7 mouse cellular contexts compared by ENCODE assay signal in the genomic region with DNA sequence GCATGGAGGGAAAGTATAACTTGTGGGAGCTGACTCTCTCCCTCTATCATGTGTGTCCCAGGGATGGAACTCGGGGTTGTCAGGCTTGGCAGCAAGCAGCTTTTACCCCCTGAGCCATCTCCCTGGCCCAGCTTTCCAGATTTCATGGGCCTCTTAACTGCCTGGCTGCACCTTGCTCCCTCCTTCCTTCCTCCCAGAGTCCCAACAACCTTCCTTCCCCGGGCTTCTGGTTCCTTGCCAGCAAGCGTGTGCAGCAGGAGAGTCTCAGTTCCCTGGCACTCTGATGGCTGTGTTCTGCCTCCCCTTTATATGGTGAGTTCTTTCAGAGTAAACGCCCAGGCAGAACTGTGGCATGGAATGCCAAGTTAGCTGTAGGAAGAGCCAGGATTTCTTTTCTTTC. TPM values are rescaled to one million over a fixed set of nuclear protein-coding genes. Genes with fewer than 3 reads are reported as not detected.
DNase-seq lines count a peak whose midpoint lies in the region; ATAC-seq and TF ChIP-seq lines count a peak whose summit lies in the region.

No protein-coding gene starts in this region.

- H3K4me1 ChIP-seq in midbrain, embryonic 11.5 days (ENCODE audit: control insufficient read depth, insufficient read depth, low read length) = no peaks in the 10 kb centered on the region
- H3K4me1 ChIP-seq in midbrain, embryonic 10.5 days = peaks cover 8% of the 10 kb centered on the region
- peaks cover 4% of the 10 kb centered on the region; the same call in 1 of the 2 replicates for H3K4me1 ChIP-seq in kidney, adult 2 months (ENCODE audit: control insufficient read depth, insufficient read depth, low read length)
- no peaks in the 10 kb centered on the region for H3K4me1 ChIP-seq in midbrain, embryonic 14.5 days (ENCODE audit: control insufficient read depth, insufficient read depth, low read length)

- H3K4me2 ChIP-seq in midbrain, embryonic 11.5 days = no peak overlapping the region
- no peak overlapping the region for H3K4me2 ChIP-seq in midbrain, embryonic 14.5 days (ENCODE audit: low read length)

- no peaks in the 10 kb centered on the region for H3K36me3 ChIP-seq in midbrain, embryonic 11.5 days (ENCODE audit: control insufficient read depth, insufficient read depth, low read length)
- no peaks in the 10 kb centered on the region for H3K36me3 ChIP-seq in midbrain, embryonic 10.5 days
- no peaks in the 10 kb centered on the region for H3K36me3 ChIP-seq in kidney, adult 2 months (ENCODE audit: control insufficient read depth, insufficient read depth, low read length)
- H3K36me3 ChIP-seq in midbrain, embryonic 14.5 days (ENCODE audit: control insufficient read depth, insufficient read depth, low read length) = no peaks in the 10 kb centered on the region

- H3K4me3 ChIP-seq in midbrain, embryonic 11.5 days (ENCODE audit: low read depth, low read length) = no peak overlapping the region
- H3K4me3 ChIP-seq in midbrain, embryonic 10.5 days = no peak overlapping the region
- H3K4me3 ChIP-seq in kidney, adult 2 months (ENCODE audit: insufficient read depth, low read depth, low read length) = no peak overlapping the region
- H3K4me3 ChIP-seq in midbrain, embryonic 14.5 days (replicated peaks; ENCODE audit: low read depth, low read length) = no peak overlapping the region

- H3K9me3 ChIP-seq in midbrain, embryonic 11.5 days (ENCODE audit: control insufficient read depth, low read length) = no peaks in the 10 kb centered on the region
- H3K9me3 ChIP-seq in midbrain, embryonic 10.5 days (replicated peaks) = no peaks in the 10 kb centered on the region
- no peaks in the 10 kb centered on the region for H3K9me3 ChIP-seq in midbrain, embryonic 14.5 days (ENCODE audit: control insufficient read depth, low read length)

- no peak for ATAC-seq in midbrain, embryonic 11.5 days (ENCODE audit: low FRiP score)
- no peak for ATAC-seq in midbrain, embryonic 14.5 days (ENCODE audit: low FRiP score, low TSS enrichment)

- DNase-seq in midbrain, embryonic 11.5 days (ENCODE audit: low spot score, missing footprints) = peak; percentile 75
- DNase-seq in midbrain, embryonic 10.5 days (ENCODE audit: low spot score) = no peak
- peak; percentile 55 to 62 for DNase-seq in cerebellum, adult 18-20 months
- DNase-seq in kidney, adult 2 months = peak; percentile 87
- peak; percentile 50 for DNase-seq in midbrain, embryonic 14.5 days
- DNase-seq in spleen, adult 12 weeks (ENCODE audit: low spot score) = no peak
- no peak for DNase-seq in thymus, postnatal 36 days

- whole genome bisulfite sequencing in midbrain, embryonic 11.5 days = 42% methylated on average over 4 of the region's 4 CpGs
- 50% methylated on average over 4 of the region's 4 CpGs for WGBS in midbrain, embryonic 10.5 days
- WGBS in kidney, adult 2 months = 7% methylated on average over 4 of the region's 4 CpGs
- WGBS in midbrain, embryonic 14.5 days = 35% methylated on average over 4 of the region's 4 CpGs

- H3K9ac ChIP-seq in midbrain, embryonic 11.5 days (ENCODE audit: low read length) = no peak overlapping the region
- no peak overlapping the region for H3K9ac ChIP-seq in midbrain, embryonic 14.5 days (replicated peaks; ENCODE audit: low read length)

- H3K27me3 ChIP-seq in midbrain, embryonic 11.5 days (ENCODE audit: control insufficient read depth, insufficient read depth, low read length) = no peaks in the 10 kb centered on the region
- no peaks in the 10 kb centered on the region for H3K27me3 ChIP-seq in midbrain, embryonic 10.5 days (ENCODE audit: low read depth, poor library complexity, severe bottlenecking)
- H3K27me3 ChIP-seq in kidney, adult 2 months (replicated peaks; ENCODE audit: control insufficient read depth, insufficient read depth, low read length) = no peaks in the 10 kb centered on the region
- no peaks in the 10 kb centered on the region for H3K27me3 ChIP-seq in midbrain, embryonic 14.5 days (ENCODE audit: control insufficient read depth, insufficient read depth, low read length)

- no peak overlapping the region for H3K27ac ChIP-seq in midbrain, embryonic 11.5 days (ENCODE audit: low read depth, low read length)
- H3K27ac ChIP-seq in midbrain, embryonic 10.5 days (replicated peaks) = no peak overlapping the region
- H3K27ac ChIP-seq in kidney, adult 2 months (ENCODE audit: insufficient read depth, low read depth, low read length) = peak overlapping the region; percentile 2; the same call in 1 of the 2 replicates
- no peak overlapping the region for H3K27ac ChIP-seq in midbrain, embryonic 14.5 days (replicated peaks; ENCODE audit: low read depth, low read length)

- no peak for TF ChIP-seq CTCF in kidney, adult 2 months (conservative IDR thresholded peaks at IDR 0.05; ENCODE audit: insufficient read depth, insufficient read length, low read depth, low read length)

- TF ChIP-seq POLR2A in kidney, adult 2 months (IDR thresholded peaks at IDR 0.05; ENCODE audit: low read depth, low read length) = no peak

RNA-seq across cellular contexts. Expression of a gene that starts 43.9 kb away (rescaled TPM):
- polyA plus RNA-seq in midbrain, embryonic 11.5 days (2014; fragmentation: Nextera tagmentation; extraction: Ambion mirVana) = 2.9 and 3.1 TPM in 2 replicates
- 2.1 and 2.2 TPM in 2 replicates for polyA plus RNA-seq in midbrain, embryonic 10.5 days (2016; fragmentation: Nextera tagmentation; extraction: Ambion mirVana)
- 18.9 and 23.2 TPM in 2 replicates for polyA plus RNA-seq in kidney, adult 2 months (2012; rRNA removed)
- polyA plus RNA-seq in midbrain, embryonic 14.5 days (2014; fragmentation: Nextera tagmentation; extraction: Ambion mirVana) = 7.1 and 7.2 TPM in 2 replicates

RNA-seq across cellular contexts. Expression of a gene that starts 52.7 kb away (rescaled TPM):
- polyA plus RNA-seq in midbrain, embryonic 11.5 days (2014; fragmentation: Nextera tagmentation; extraction: Ambion mirVana) = 55.2 and 57.0 TPM in 2 replicates
- 62.2 and 62.5 TPM in 2 replicates for polyA plus RNA-seq in midbrain, embryonic 10.5 days (2016; fragmentation: Nextera tagmentation; extraction: Ambion mirVana)
- 4.9 and 5.2 TPM in 2 replicates for polyA plus RNA-seq in kidney, adult 2 months (2012; rRNA removed)
- polyA plus RNA-seq in midbrain, embryonic 14.5 days (2014; fragmentation: Nextera tagmentation; extraction: Ambion mirVana) = 23.7 and 32.0 TPM in 2 replicates

Comparison
In these comparisons a context has a peak if more than half of its experiments do, and no peak if none do; other contexts are left out.
1. DNase-seq: peak in midbrain, embryonic 11.5 days (single experiment), cerebellum, adult 18-20 months (2 of 2), kidney, adult 2 months (single experiment) and midbrain, embryonic 14.5 days (single experiment); none in midbrain, embryonic 10.5 days (single experiment), spleen, adult 12 weeks (single experiment) and thymus, postnatal 36 days (0 of 2).